Mouse (Mus musculus): Measurements from ENCODE around the gene Synm. TPM values are rescaled to one million over a fixed set of nuclear protein-coding genes. Genes with fewer than 3 reads are reported as not detected.

The Synm gene
- polyA plus RNA-seq, 1 experiment = 17.2 TPM

GRCm38 (mm10) chr7:67755366-67755765 is 4.2 kb downstream of the Synm start:
- H3K4me1 ChIP-seq (ENCODE audit: control insufficient read depth, insufficient read depth, low read length) = peaks cover 3% of the 10 kb centered on the region; the same call in 1 of the 2 replicates
- TF ChIP-seq POLR2A (IDR thresholded peaks at IDR 0.05; ENCODE audit: borderline replicate concordance, extremely low read depth, low read depth, low read length) (no peak), CTCF (IDR thresholded peaks at IDR 0.05; ENCODE audit: insufficient read depth, low read length) (no peak)
- H3K4me3 ChIP-seq (replicated peaks; ENCODE audit: extremely low read depth, low read depth, low read length) = no peak overlapping the region
- DNase-seq = no peak
- 85% methylated on average over 7 of the region's 7 CpGs for WGBS

GRCm38 (mm10) chr7:67754606-67755005 is 4.9 kb downstream of the Synm start:
- no peak for DNase-seq

DNA sequence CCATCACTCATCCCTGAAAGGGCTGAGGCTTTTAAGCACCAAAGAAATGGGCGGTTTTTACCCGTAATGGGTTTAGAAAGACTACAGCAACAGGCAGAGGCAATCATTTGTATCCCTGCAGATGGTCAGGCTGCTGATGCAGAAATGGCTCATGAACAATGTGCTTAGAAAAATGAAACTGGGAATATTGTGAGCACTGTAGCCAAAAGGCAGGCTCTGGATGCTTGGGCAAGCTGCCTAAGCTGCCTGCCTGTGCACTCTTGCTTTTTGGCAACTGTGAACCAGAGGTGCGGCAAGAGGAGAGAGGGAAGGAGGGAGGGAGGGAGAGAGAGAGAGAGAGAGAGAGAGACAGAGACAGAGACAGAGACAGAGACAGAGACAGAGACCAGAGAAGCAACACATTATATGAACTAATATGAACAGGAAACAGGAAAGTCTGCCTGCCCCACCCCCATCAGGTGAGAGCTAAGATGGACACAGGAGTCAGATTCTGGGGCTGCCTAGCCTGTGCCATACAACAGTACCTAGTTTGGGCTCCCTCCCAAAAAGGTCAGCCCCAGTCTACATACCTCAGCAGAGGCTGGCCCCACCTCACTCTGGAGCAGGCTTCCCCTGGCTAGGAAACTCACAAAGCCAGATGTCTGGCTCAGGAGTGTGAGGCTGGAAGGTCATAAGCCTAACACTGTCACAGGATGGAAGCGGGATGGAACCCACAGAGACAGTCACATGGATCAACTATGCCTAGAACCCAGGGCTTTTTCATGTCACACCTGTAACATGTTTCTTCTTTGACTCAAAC is 9.9 kb downstream of the Synm start:
- no peak for DNase-seq
- TF ChIP-seq POLR2A (IDR thresholded peaks at IDR 0.05; ENCODE audit: borderline replicate concordance, extremely low read depth, low read depth, low read length) (no peak), CTCF (IDR thresholded peaks at IDR 0.05; ENCODE audit: insufficient read depth, low read length) (no peak)
- peaks cover 3% of the 10 kb centered on the region; the same call in 1 of the 2 replicates for H3K4me1 ChIP-seq (ENCODE audit: control insufficient read depth, insufficient read depth, low read length)
- H3K4me3 ChIP-seq (replicated peaks; ENCODE audit: extremely low read depth, low read depth, low read length) = no peak overlapping the region
- 65% methylated on average over 4 of the region's 4 CpGs for WGBS

More at GRCm38 (mm10) chr7:67754606-67755005, 4.9 kb downstream of the Synm start:
- 43% methylated on average over 11 of the region's 11 CpGs for WGBS
- peaks cover 3% of the 10 kb centered on the region; the same call in 1 of the 2 replicates for H3K4me1 ChIP-seq (ENCODE audit: control insufficient read depth, insufficient read depth, low read length)
- TF ChIP-seq POLR2A (IDR thresholded peaks at IDR 0.05; ENCODE audit: borderline replicate concordance, extremely low read depth, low read depth, low read length) (no peak), CTCF (IDR thresholded peaks at IDR 0.05; ENCODE audit: insufficient read depth, low read length) (no peak)
- H3K4me3 ChIP-seq (replicated peaks; ENCODE audit: extremely low read depth, low read depth, low read length) = no peak overlapping the region

DNA sequence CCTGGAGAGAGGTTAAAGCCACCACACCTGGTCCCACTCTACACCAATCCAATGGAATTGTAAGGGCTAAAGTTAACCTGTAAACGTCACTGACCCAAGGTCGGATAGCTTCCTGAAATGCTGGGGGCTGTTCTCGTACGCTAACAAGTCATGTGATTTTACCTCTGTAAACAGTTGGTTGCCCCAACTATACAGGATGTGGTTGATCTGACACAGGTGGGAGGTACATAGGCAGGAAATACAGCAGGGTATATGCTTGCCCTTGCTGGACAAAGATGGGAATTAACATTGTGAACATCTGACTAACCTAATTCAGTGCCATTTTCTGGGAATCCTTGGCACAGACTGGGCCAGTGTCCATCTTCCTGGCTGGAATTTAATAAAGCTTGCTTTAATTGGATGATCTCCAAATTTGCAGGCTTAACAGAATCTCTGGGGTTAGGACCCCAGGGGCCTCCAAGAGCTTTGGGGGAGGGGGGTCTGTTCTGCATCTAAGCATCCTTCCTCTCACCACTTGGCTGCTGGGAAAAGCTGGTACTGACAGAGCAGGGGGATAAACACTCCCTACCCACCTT is 11.7 kb downstream of the Synm start:
- WGBS = 84% methylated on average over 4 of the region's 4 CpGs
- TF ChIP-seq POLR2A (IDR thresholded peaks at IDR 0.05; ENCODE audit: borderline replicate concordance, extremely low read depth, low read depth, low read length) = no peak
- TF ChIP-seq CTCF (IDR thresholded peaks at IDR 0.05; ENCODE audit: insufficient read depth, low read length) = no peak
- Histone ChIP-seq H3K4me1 (ENCODE audit: control insufficient read depth, insufficient read depth, low read length) (no peaks in the 10 kb centered on the region), H3K4me3 (replicated peaks; ENCODE audit: extremely low read depth, low read depth, low read length) (no peak overlapping the region)
- no peak for DNase-seq

- Histone ChIP-seq H3K4me1 (ENCODE audit: control insufficient read depth, insufficient read depth, low read length) (peaks cover 12% of the 10 kb centered on the region), H3K4me3 (replicated peaks; ENCODE audit: extremely low read depth, low read depth, low read length) (no peak overlapping the region)
- 48% methylated on average over 7 of the region's 7 CpGs for WGBS
- no peak for TF ChIP-seq CTCF (IDR thresholded peaks at IDR 0.05; ENCODE audit: insufficient read depth, low read length)
- TF ChIP-seq POLR2A (IDR thresholded peaks at IDR 0.05; ENCODE audit: borderline replicate concordance, extremely low read depth, low read depth, low read length) = no peak
- DNase-seq = no peak
Observed at GRCm38 (mm10) chr7:67741706-67742105, 17.8 kb downstream of the Synm start.

DNA sequence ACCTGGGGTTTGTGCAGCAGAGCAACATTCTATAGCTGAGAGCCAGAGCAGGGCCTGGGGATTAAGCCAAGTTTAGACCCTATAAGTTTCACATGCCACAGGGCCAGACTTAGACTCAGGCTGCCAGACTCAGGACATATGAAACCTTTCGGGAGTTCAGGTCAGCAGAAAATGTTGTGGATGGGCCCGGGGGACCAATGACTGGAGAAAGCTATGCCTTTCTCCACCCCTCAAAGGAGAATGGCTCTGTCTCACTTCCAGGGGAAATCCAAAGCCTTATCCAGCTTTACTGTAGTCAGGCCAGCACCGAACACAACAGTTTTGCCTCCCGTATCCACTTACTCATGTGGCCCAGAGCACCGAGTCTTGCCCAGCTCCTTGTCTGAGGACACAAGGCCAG is 18.7 kb downstream of the Synm start:
- TF ChIP-seq POLR2A (IDR thresholded peaks at IDR 0.05; ENCODE audit: borderline replicate concordance, extremely low read depth, low read depth, low read length) (no peak), CTCF (IDR thresholded peaks at IDR 0.05; ENCODE audit: insufficient read depth, low read length) (no peak)
- no peak for DNase-seq
- 38% methylated on average over 5 of the region's 5 CpGs for WGBS
- no peak overlapping the region for H3K4me3 ChIP-seq (replicated peaks; ENCODE audit: extremely low read depth, low read depth, low read length)
- H3K4me1 ChIP-seq (ENCODE audit: control insufficient read depth, insufficient read depth, low read length) = peaks cover 12% of the 10 kb centered on the region

- Histone ChIP-seq H3K4me1 (ENCODE audit: control insufficient read depth, insufficient read depth, low read length) (peaks cover 12% of the 10 kb centered on the region), H3K4me3 (replicated peaks; ENCODE audit: extremely low read depth, low read depth, low read length) (no peak overlapping the region)
- DNase-seq = no peak
- 70% methylated on average over 4 of the region's 4 CpGs for WGBS
- TF ChIP-seq CTCF (IDR thresholded peaks at IDR 0.05; ENCODE audit: insufficient read depth, low read length) (no peak), POLR2A (IDR thresholded peaks at IDR 0.05; ENCODE audit: borderline replicate concordance, extremely low read depth, low read depth, low read length) (no peak)
Observed at GRCm38 (mm10) chr7:67740382-67740781, 19.2 kb downstream of the Synm start.

DNA sequence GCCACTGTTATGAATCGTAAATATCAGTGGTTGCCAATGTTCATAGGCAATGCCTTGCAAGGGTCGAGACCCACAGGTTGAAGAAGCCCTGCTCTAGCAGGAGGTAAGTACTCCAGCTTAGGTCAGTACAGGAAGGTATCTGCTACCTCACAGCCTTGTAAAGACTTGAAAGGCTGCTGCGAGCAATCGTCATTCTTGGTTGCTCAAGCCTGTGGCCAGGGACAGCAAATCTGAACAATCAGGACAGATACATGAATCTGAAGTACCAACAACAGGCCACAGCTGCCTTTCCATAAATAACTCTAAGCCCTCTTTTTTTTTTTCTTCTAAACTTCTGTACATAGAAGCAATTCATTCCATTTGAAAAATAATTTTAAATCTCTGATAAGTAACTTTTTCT is 27.3 kb downstream of the Synm start:
- DNase-seq = no peak
- WGBS = 75% methylated on average over 4 of the region's 4 CpGs
- H3K4me1 ChIP-seq (ENCODE audit: control insufficient read depth, insufficient read depth, low read length) = peaks cover 7% of the 10 kb centered on the region
- no peak for TF ChIP-seq POLR2A (IDR thresholded peaks at IDR 0.05; ENCODE audit: borderline replicate concordance, extremely low read depth, low read depth, low read length)
- TF ChIP-seq CTCF (IDR thresholded peaks at IDR 0.05; ENCODE audit: insufficient read depth, low read length) = no peak
- H3K4me3 ChIP-seq (replicated peaks; ENCODE audit: extremely low read depth, low read depth, low read length) = no peak overlapping the region

DNA sequence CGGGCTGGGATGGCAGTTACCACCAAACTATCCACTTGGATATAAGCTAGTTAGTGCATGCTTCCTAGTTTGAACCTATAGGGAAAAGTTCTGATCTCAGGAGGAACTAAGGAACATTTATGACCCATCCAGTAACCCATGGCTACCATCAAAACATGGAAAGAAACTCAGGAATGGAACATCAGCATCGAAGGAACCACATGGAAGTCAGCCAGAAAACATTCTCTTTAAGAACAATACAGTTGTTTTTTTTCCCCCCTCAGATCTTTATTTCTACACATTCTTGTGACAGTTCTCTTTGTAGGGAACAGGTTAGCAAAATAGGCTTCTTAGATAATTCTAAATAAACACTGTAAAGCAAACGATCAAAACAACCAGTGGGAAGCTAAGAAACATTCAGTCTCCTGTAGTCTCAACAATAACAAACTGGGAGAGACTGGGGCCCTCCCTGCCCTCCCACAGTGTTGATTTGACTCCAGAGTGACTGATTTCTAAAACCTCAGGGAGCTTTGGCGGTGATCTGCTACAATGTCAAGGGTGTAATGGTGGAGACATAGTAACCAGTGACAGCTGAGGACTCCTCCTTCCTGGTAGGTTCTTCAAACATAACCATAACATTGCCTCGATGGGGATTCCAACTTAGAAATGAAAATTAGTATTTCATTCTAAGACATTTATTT is 29.0 kb downstream of the Synm start:
- 25% methylated on average over 5 of the region's 5 CpGs for WGBS
- Histone ChIP-seq H3K4me1 (ENCODE audit: control insufficient read depth, insufficient read depth, low read length) (peaks cover 7% of the 10 kb centered on the region), H3K4me3 (replicated peaks; ENCODE audit: extremely low read depth, low read depth, low read length) (no peak overlapping the region)
- no peak for TF ChIP-seq CTCF (IDR thresholded peaks at IDR 0.05; ENCODE audit: insufficient read depth, low read length)
- no peak for TF ChIP-seq POLR2A (IDR thresholded peaks at IDR 0.05; ENCODE audit: borderline replicate concordance, extremely low read depth, low read depth, low read length)
- no peak for DNase-seq
